Mouse (Mus musculus) neural tube, embryonic 11.5 days (tissue): Measurements from ENCODE around the gene Pgf. TPM values are rescaled to one million over a fixed set of nuclear protein-coding genes. Genes with fewer than 3 reads are reported as not detected.

Source experiments
- ATAC-seq: fragments of 200-750 bp; cut with Nextera tagmentation; 2 replicates; pipeline ENCODE4 v1.8.0; 2017; ENCODE audit warnings: moderate number of reproducible peaks, mild to moderate bottlenecking, moderate TSS enrichment, moderate library complexity; ENCODE audit not compliant: insufficient read depth, low FRiP score, low TSS enrichment
- DNase-seq: peaks from one replicate; pipeline ENCODE4 v3.0.0-alpha.2; 2015; ENCODE audit warnings: low spot score
- H3K27ac ChIP-seq: fragments of 300-500 bp; sonication (generic); 2 replicates; pipeline ENCODE4 v1.5.1; 2014; ENCODE audit warnings: low read depth, mild to moderate bottlenecking, low read length
- H3K27me3 ChIP-seq: fragments of 300-500 bp; sonication (generic); 2 replicates; pipeline ENCODE4 v1.6.1; 2014; ENCODE audit warnings: mild to moderate bottlenecking, low read length, mixed read lengths; ENCODE audit not compliant: control insufficient read depth, insufficient read depth
- H3K36me3 ChIP-seq: fragments of 300-500 bp; sonication (generic); 2 replicates; pipeline ENCODE4 v1.6.1; 2014; ENCODE audit warnings: mild to moderate bottlenecking, low read length, moderate library complexity, mixed read lengths; ENCODE audit not compliant: control insufficient read depth, insufficient read depth
- H3K4me1 ChIP-seq: fragments of 300-500 bp; sonication (generic); 2 replicates; pipeline ENCODE4 v1.6.1; 2014; ENCODE audit warnings: low read length, mixed read lengths; ENCODE audit not compliant: control insufficient read depth, insufficient read depth
- H3K4me2 ChIP-seq: fragments of 300-500 bp; sonication (generic); 2 replicates; pipeline ENCODE4 v1.6.1; 2014; ENCODE audit warnings: low read depth, mild to moderate bottlenecking, moderate library complexity
- H3K4me3 ChIP-seq: fragments of 300-500 bp; sonication (generic); 2 replicates; pipeline ENCODE4 v1.5.1; 2014; ENCODE audit warnings: low read depth, low read length
- H3K9ac ChIP-seq: fragments of 300-500 bp; sonication (generic); 2 replicates; pipeline ENCODE4 v1.6.1; 2014; ENCODE audit warnings: mild to moderate bottlenecking, low read length
- H3K9me3 ChIP-seq: fragments of 300-500 bp; sonication (generic); 2 replicates; pipeline ENCODE4 v1.6.1; 2016; ENCODE audit warnings: low read length; ENCODE audit not compliant: control insufficient read depth
- WGBS: fragments of 180-500 bp; shearing (Covaris S2); extraction: QIAGEN DNeasy Blood & Tissue Kit; methylation state at CpG from one replicate; pipeline ENCODE4 v1.1.7; 2014; 5-methylcytosine and 5-hydroxymethylcytosine counted together
- polyA plus RNA-seq: library from polyadenylated mRNA; unstranded; fragments of >200 nt; fragmentation: Nextera tagmentation; extraction: Ambion mirVana; gene quantifications from 2 replicates; pipeline ENCODE4 v1.2.1, GENCODE M21; 2014

The Pgf gene
- polyA plus RNA-seq, 1 experiment from 2014 or later: 7.1 TPM

- DNase-seq (no peak), ATAC-seq (no peak)
- no peaks in the 10 kb centered on the region for H3K27me3 ChIP-seq
- WGBS: 87% methylated on average over 9 of the region's 9 CpGs
- no peak overlapping the region for H3K27ac ChIP-seq
- H3K4me3 ChIP-seq: no peak overlapping the region
- H3K36me3 ChIP-seq: peaks cover 20% of the 10 kb centered on the region
- H3K9ac ChIP-seq: no peak overlapping the region
- H3K9me3 ChIP-seq: no peaks in the 10 kb centered on the region
- H3K4me2 ChIP-seq: no peak overlapping the region
- no peaks in the 10 kb centered on the region for H3K4me1 ChIP-seq
These were observed 55.7 kb downstream of the Pgf start for GRCm38 (mm10) chr12:85121806-85122459.

Other genes starting within 250 kb of the Pgf start
- gene Fcf1, start 206.9 kb downstream of the Pgf start, polyA plus RNA-seq: 152 and 154 TPM in 2 replicates
- gene Arel1, start 206.9 kb downstream of the Pgf start, polyA plus RNA-seq: 25.3 and 26.8 TPM in 2 replicates
- 44.8 and 46.1 TPM in 2 replicates for gene Ylpm1, start 181.5 kb downstream of the Pgf start, polyA plus RNA-seq
- gene Prox2, start 67.0 kb downstream of the Pgf start, polyA plus RNA-seq: 2.5 and 4.3 TPM in 2 replicates
- gene Dlst, start 67.0 kb downstream of the Pgf start, polyA plus RNA-seq: 113 and 115 TPM in 2 replicates
- gene Rps6kl1, start 26.5 kb downstream of the Pgf start, polyA plus RNA-seq: 5.3 and 6.7 TPM in 2 replicates
- gene Eif2b2, start 41.7 kb upstream of the Pgf start, polyA plus RNA-seq: 104 and 111 TPM in 2 replicates
- gene Mlh3, start 92.8 kb upstream of the Pgf start, polyA plus RNA-seq: 9.5 and 11.1 TPM in 2 replicates
- gene Acyp1, start 110.6 kb upstream of the Pgf start, polyA plus RNA-seq: 57.1 and 61.6 TPM in 2 replicates
- gene Zc2hc1c, start 110.8 kb upstream of the Pgf start, polyA plus RNA-seq: 0.64 and 0.98 TPM in 2 replicates
- 13.7 and 15.3 TPM in 2 replicates for gene Nek9, start 161.6 kb upstream of the Pgf start, polyA plus RNA-seq
- 271 and 286 TPM in 2 replicates for gene Tmed10, start 197.1 kb upstream of the Pgf start, polyA plus RNA-seq